Mouse (Mus musculus): ENCODE data around the gene Hivep2. TPM values are rescaled to one million over a fixed set of nuclear protein-coding genes. Genes with fewer than 3 reads are reported as not detected.

Gene Hivep2
- total RNA-seq, 2 experiments from 2014 or later = 25.7 to 28.4 TPM

DNA sequence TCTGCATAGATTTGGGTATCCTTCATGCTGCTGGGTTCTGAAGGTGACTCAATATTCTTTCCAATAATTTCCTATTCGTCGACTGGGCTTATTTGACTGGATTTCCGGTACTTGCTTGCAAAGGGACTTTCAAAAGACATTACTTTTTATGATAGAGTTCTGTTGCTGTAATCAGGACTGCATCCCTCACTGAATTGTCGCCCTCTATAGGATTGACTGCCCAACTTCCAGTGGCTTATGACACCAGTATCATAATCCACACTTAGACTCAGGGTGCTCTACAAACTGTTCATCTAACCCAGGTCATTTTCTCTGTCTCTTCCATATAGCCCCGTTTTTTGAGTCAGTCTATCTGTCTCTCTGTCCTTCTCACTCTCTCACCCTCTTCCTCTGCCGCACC lies 231.4 kb downstream of the Hivep2 start:
- intact Hi-C loops (cut with DNase I) = no loop called here
- DNase-seq = no peak

DNA sequence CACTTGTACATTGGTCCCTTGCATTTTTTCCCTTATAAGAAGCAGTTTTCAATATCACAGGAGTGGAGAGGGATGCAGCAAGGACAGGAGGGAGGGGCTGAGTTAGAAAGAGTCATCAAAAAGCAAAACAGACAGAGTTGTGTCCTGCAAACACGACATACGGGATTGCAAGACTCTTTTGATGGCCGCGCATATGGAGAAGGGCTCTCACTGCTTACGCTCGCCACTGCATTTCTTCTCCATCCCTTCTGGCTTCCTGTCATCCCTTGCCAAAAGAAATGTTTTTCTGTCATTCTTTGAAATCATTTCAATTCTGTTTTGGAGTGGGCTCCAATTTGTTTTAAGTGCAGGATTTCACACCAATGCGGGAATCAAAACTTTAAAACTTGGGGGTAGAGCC lies 233.5 kb downstream of the Hivep2 start:
- no peak for DNase-seq
- intact Hi-C loops (cut with DNase I) = no loop called here

DNA sequence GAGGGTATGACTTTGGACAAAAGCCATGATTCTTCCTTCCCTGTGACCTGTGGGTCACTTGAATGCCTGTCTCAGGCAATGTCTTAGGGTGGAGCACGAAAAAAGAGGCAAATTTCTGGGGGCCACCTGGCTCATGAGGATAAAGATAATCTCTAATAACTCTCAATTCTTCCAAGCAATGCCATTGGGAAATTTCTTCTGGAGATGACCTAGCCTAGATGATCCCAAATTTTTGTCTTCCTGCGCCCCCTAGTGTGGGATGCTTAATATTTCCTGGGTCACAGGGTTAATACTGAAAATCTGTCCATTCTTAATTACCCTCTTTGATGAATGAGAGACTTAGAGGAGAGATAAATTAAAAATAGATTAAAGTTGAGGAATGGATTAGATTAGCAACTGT lies 234.4 kb downstream of the Hivep2 start:
- intact Hi-C loops (cut with DNase I) = loop anchor here (1.0 to 5.0 kb wide), 4 partner anchors 113 to 636 kb away; partner anchors contain the start of gene Hivep2

More for the DNA sequence above, 234.4 kb downstream of the Hivep2 start:
- DNase-seq = peak; percentile 76 to 81

Other genes with a start within 250 kb of the Hivep2 start
- gene Aig1, start 97.1 kb upstream of the Hivep2 start, total RNA-seq (2021) = 10 to 100 TPM; 64.1 to 71.8 TPM

Measured in heart, postnatal 10 days (tissue).